Mouse (Mus musculus): ENCODE data around the gene Rragd.

Rragd gene

DNA sequence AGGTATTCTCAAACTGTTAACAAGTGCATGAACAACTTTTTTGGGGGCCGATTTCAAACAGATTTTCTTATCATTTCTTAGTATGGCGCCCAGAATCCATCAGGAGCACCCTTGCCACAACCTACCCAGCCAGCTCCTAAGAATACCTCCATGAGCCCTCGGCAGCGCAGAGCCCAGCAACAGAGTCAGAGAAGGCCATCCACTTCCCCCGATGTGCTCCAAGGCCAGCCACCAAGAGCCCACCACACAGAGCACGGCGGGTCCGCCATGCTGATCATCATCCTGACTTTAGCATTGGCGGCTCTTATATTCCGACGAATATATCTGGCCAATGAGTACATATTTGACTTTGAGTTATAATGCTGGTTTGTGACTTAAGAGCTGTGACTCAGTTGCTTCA is 66.8 kb downstream of the Rragd start:
- DNase-seq (ENCODE audit: low spot score) = no peak

DNA sequence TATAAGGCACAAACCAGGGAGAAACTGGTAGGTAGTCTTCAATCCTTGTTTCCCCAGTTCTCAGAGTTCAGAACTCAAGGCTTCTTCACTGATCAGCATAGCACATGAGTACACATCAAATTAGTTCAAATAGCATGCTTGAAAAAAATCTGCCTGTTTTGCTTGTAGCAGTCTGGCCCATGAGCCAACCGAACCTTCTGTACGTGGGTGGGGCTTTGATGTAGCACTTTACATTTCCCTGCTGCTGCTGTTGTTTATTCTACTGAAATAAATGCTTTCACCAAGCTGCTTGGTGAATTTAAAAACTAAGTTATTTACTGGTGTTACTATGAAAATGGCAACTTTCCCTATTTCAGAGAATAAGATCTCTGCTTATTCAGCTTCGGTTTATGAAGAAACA is 69.2 kb downstream of the Rragd start:
- no peak for DNase-seq (ENCODE audit: low spot score)

DNA sequence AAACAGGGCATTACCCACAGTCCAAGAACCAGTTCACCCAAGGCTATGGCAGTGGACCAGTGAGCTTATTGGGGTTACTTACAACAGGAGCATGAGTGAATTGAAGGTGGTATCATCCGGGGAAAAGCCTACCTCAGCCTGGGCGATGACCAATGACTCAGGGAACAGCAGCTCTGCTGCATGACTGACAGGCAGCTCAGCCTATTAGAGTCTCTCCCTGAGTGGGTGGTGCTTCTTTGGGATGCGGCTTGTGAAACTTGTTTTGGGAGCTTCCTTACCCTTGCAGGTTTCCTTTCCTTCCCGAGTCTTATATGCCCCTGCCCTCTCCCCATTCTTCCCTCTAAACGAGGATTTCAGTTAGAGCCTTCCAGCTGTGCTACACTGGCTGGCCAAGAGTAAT is 69.8 kb downstream of the Rragd start:
- DNase-seq (ENCODE audit: low spot score) = no peak

DNA sequence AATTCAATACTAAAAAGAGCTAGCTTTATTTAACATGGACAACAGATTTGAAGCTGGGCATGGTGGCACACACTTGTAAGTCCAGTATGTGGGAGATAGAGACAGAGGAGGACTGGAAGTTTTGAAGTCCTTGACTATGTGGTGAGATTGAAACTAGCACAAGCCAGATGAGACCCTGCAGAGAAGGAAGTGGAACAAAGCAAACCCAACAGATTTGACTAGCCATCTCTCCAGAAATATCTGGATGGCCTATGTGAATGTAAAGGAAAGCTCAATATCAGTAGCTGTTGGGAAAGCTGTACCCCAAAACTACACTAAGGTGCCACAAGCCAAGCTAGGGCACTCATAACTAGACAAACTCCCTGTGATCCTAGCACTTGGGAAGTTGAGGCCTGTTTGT is 71.6 kb downstream of the Rragd start:
- no peak for DNase-seq (ENCODE audit: low spot score)

DNA sequence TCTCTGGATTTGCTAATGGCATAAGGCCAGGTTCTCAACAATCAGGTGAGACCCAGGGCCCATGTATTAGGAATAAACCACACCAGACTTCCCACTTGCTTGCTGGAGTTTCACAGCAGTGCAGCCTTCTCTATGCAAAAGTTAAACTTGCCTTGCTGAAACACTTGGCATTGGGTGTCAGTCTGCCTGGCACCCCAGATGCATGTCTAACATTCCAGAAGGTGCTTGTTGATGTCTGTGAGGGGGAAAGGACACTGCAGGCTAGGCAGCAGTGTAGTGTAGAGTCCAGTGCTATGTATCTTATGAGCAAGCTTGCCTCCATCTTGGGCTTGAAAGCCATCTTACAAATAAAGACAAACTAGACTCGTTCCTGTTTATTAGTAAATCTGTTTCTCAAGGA is 73.5 kb downstream of the Rragd start:
- DNase-seq (ENCODE audit: low spot score) = no peak

DNA sequence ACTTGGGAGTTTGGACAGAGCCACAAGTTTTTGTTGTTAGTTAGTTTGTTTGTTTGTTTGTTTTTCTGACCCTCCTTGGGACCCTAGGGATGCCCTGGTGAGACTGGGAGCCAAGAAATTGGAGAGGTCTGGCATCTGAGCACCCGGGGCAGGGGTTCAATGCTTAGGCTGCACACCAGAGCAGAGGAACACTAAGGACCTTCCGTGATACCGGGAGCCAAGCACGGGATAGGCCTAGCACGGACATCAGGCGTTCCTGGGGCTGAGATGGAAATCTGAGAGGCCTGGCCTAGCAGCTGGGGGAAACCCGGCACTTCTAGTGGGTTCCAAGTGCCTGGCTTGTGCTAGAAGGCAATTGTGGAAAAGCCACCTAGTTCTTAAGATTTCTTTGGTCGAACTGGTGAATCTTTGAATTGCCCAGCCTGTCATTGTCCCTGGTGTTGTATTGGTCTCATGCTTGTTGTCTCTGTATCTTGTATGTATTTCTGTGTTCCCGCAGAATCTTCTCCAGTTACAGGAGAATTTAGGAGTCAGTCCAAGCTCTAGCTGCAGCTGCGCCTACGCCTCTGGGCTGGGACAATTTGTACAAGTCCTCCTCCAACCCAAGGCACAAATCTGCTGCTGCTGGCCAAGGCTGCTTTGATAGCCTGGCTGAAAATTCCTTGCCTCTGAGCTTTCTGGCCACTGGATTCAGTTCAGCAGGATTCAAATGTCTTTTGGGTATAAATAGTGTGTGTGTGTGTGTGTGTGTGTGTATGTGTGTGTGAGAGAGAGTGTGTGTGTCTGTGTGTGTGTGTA is 75.3 kb downstream of the Rragd start:
- no peak for DNase-seq (ENCODE audit: low spot score)

DNA sequence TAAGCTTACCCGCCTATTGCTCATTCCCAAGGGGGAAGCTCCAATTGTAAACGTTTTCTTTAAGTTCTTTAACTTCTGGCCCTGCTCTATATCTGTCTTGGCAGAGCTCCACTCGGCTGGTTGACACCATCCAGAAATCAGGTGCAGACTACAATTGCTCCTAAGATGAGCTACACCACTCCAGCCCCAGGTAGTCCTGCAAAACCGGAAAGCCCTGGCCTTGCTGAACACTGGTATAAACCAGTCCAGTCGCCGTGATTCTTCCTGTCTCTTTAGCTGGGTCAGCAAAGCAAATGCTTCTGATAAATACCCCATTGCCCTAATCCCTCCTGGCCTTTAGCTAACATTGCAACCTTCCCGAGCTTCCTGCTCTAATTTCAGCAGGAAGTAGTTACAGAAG is 78.3 kb downstream of the Rragd start:
- no peak for DNase-seq (ENCODE audit: low spot score)

DNA sequence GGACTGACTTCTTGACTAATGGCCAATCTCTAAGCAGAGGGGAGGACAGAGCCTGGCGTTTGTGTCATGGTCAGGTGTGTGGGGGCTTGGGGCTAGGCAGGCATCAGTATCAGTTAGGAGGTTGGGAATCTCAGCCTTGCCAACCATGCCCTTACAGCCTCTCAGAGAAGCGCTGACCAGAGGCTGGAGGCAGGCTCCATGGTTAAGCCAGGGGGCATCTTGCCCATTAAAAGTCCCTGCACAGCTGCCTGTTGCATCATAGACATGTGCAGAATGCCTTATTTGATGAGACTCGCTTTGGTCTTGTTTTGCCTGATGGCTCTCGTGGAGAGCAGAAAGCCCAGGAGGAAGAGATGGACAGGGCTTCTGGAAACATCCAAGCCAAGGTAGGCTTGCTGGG is 80.1 kb downstream of the Rragd start, which contains the start of gene Gabrr2:
Gabrr2 (plus strand) TSS at position 19 of the 400 bp plus-strand sequence.
- no peak for DNase-seq (ENCODE audit: low spot score)

DNA sequence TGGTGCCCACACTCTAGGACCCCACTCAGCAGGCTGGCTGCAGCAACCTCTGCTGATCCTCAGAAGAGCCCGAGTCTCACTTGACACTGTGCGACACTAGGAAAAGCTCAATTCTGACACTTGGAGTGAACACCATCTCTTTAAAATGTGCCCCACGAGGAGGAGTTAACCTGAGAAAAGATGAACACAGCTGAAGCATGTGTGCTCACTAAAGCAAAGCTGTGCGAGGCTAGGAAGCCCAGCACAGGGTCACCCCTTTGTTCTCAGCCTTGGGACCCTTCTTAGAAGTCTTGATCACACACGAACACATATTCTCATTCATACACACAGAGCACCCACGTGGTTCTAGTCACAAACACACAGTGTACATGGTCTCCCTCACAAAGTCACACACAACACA is 82.1 kb downstream of the Rragd start:
- DNase-seq (ENCODE audit: low spot score) = no peak

DNA sequence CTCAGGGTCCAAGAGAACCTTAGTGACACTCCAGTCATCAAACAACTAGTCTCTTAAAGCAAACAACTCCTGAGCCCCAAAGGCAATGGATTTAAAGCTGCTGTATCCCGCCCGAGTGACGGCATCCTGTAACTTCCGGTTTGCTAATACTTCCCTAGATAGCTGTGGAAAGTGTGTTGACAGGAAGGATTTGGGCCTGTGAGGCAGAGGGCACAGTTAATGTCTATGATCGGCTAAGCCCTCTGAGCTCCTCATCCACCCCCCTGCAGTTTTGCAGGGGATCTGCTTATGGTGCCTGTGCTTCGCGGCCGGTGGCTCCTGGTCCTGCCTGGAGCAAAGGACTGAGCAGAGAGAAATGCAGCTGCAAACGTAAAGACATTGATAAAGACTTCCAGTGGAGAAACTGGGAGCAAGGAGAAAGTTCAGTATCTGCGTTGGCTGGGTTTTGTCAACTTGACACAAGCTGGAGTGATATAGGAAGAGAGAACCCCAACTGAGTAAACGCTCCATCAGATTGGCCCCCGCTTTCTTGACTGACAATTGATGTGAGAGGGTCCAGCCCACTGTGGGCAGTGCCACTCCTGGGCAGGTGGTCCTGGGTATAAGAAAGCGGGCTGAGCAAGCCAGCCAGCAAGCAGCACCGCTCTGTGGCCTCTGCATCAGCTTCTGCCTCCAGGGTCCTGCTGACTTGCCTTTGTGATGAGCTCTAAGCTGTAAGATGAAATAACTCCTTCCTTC is 83.6 kb downstream of the Rragd start:
- DNase-seq (ENCODE audit: low spot score) = no peak

DNA sequence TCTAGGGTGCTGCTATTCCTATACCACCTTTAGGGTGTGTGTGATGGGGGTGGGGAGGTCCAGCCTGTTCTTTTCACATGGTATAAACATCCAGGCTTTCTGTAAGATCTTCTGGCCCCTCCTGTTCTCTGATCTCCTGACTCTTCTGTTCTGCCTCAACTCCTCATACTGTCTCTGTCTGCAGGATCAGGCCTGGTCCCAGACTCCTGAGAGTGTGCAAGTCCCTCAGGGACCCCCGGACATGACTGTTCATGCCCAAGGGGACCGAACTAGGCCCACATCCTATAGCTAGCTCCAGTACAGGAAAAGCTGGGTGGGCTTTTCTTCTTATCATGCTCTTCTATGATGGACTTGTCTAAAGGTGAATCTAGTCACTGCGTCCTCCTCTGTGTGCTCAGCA is 84.5 kb downstream of the Rragd start:
- DNase-seq (ENCODE audit: low spot score) = no peak

DNA sequence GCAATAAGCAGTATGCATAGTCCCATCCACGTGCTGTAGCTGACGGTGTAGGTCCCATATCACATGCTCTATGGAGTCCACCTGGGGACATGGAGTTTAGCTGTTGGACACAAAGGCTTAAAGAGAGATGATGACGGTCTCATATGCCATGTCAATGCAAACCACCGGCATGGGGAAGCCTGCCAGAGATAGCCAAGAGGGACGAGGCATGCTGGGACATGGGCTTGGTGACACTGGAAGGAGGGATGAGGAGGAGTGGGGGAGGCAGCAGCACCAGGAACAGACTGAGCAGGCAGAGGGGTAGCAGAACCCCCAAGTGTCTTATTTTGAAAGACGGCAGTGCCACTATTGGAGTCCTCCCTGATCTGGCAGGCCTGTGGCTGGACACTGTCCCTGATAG is 85.0 kb downstream of the Rragd start:
- no peak for DNase-seq (ENCODE audit: low spot score)

DNA sequence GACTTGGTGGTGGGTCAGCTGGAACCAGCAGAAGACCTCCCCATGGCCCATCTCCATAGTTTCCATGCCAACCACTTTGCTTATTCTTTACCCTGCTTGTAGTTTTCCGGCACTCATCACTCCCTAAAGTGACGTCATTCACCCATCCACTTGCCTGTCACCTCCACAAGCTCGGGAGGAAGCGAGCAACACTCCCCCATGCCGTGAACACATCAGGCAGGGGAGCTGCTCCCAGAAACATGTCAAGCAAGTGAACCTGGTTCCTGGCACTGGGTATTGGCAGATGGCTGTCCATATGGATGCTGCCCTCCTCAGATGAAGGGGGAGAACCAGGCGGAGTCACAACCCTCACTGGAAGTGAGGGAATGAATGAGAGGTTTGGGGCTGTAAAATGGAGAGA is 86.1 kb downstream of the Rragd start:
- no peak for DNase-seq (ENCODE audit: low spot score)

DNA sequence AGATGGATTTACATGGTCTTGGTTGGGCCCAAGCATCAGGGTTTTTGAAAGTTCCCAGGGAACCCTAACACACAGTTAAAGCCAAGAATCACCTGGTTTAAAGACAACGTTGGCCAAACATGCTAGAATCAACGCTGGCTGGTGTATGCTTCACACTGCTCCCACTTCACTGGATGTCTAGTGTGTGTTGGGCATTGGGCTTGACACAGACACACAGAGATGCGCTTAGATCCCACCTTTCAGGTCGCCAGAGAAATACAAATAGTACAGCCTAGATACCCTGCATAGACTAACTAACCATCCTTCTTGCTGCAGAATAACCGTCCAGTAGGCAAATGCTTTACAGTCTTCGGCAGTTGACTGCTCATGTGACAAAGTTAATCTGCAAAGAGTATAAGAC is 87.5 kb downstream of the Rragd start:
- no peak for DNase-seq (ENCODE audit: low spot score)

DNA sequence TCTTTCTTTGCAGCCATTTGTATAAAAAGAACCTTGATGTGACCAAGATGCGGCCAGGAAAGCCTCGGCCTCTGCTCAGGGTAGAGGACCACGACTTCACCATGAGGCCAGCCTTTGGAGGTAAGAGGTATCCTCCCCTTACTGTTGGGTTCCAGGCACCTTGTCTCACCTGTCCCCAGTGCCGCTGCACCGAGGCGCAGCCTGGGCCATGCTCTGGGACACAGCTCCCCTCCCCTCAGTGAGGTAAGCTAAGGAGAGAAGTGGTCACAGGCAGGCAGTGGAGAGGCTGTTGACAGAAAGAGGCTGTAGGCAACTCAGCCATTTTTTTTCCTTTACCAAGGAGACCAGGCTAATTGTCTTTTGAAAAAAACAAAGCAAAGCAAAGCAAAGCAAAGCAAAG is 88.5 kb downstream of the Rragd start:
- DNase-seq (ENCODE audit: low spot score) = no peak
